Mouse (Mus musculus): ENCODE results near the gene Meis2. TPM values are rescaled to one million over a fixed set of nuclear protein-coding genes. Genes with fewer than 3 reads are reported as not detected.

Meis2 gene
- polyA plus RNA-seq, 1 experiment from 2014 or later = 13.1 TPM

- H3K27me3 ChIP-seq (replicated peaks; ENCODE audit: control insufficient read depth, insufficient read depth, low read length) = no peaks in the 10 kb centered on the region
- no peak overlapping the region for H3K4me3 ChIP-seq (ENCODE audit: low read depth, low read length)
- H3K9ac ChIP-seq (ENCODE audit: low read depth, low read length) = no peak overlapping the region
- H3K27ac ChIP-seq (ENCODE audit: low read depth, low read length) = no peak overlapping the region
- no peaks in the 10 kb centered on the region for H3K9me3 ChIP-seq (ENCODE audit: control insufficient read depth)
- TF ChIP-seq CTCF (IDR thresholded peaks at IDR 0.05; ENCODE audit: low read depth) = no peak
- ATAC-seq = no peak
- H3K4me1 ChIP-seq (replicated peaks; ENCODE audit: control insufficient read depth, insufficient read depth, low read length) = peaks cover 4% of the 10 kb centered on the region; the same call in 1 of the 2 replicates
- 65% methylated on average over 2 of the region's 2 CpGs for WGBS
- H3K4me2 ChIP-seq (replicated peaks; ENCODE audit: low read depth) = no peak overlapping the region
- no peaks in the 10 kb centered on the region for H3K36me3 ChIP-seq (ENCODE audit: control insufficient read depth, insufficient read depth)
Observed at GRCm38 (mm10) chr2:115895256-115895655, 170.4 kb downstream of the Meis2 start.

GRCm38 (mm10) chr2:115893113-115893512 lies 172.5 kb downstream of the Meis2 start:
- ATAC-seq = no peak
- no peak overlapping the region for H3K4me3 ChIP-seq (ENCODE audit: low read depth, low read length)

GRCm38 (mm10) chr2:115890715-115891114 lies 174.9 kb downstream of the Meis2 start:
- H3K4me1 ChIP-seq (replicated peaks; ENCODE audit: control insufficient read depth, insufficient read depth, low read length) = peaks cover under 1% of the 10 kb centered on the region; the same call in 1 of the 2 replicates
- ATAC-seq = no peak
- H3K36me3 ChIP-seq (ENCODE audit: control insufficient read depth, insufficient read depth) = no peaks in the 10 kb centered on the region; the same call in 1 of the 2 replicates
- H3K9me3 ChIP-seq (ENCODE audit: control insufficient read depth) = no peaks in the 10 kb centered on the region
- TF ChIP-seq CTCF (IDR thresholded peaks at IDR 0.05; ENCODE audit: low read depth) = no peak
- H3K9ac ChIP-seq (ENCODE audit: low read depth, low read length) = no peak overlapping the region
- 25% methylated on average over 2 of the region's 2 CpGs for WGBS
- no peak overlapping the region for H3K27ac ChIP-seq (ENCODE audit: low read depth, low read length)
- no peak overlapping the region for H3K4me3 ChIP-seq (ENCODE audit: low read depth, low read length)
- H3K4me2 ChIP-seq (replicated peaks; ENCODE audit: low read depth) = no peak overlapping the region
- H3K27me3 ChIP-seq (replicated peaks; ENCODE audit: control insufficient read depth, insufficient read depth, low read length) = no peaks in the 10 kb centered on the region

More at GRCm38 (mm10) chr2:115893113-115893512, 172.5 kb downstream of the Meis2 start:
- no peaks in the 10 kb centered on the region for H3K36me3 ChIP-seq (ENCODE audit: control insufficient read depth, insufficient read depth)
- 82% methylated on average over 6 of the region's 6 CpGs for WGBS
- H3K27me3 ChIP-seq (replicated peaks; ENCODE audit: control insufficient read depth, insufficient read depth, low read length) = no peaks in the 10 kb centered on the region
- no peak overlapping the region for H3K4me2 ChIP-seq (replicated peaks; ENCODE audit: low read depth)
- H3K27ac ChIP-seq (ENCODE audit: low read depth, low read length) = no peak overlapping the region
- TF ChIP-seq CTCF (IDR thresholded peaks at IDR 0.05; ENCODE audit: low read depth) = no peak
- no peak overlapping the region for H3K9ac ChIP-seq (ENCODE audit: low read depth, low read length)
- no peaks in the 10 kb centered on the region for H3K9me3 ChIP-seq (ENCODE audit: control insufficient read depth)
- peaks cover 4% of the 10 kb centered on the region; the same call in 1 of the 2 replicates for H3K4me1 ChIP-seq (replicated peaks; ENCODE audit: control insufficient read depth, insufficient read depth, low read length)

GRCm38 (mm10) chr2:115890030-115890429 lies 175.6 kb downstream of the Meis2 start:
- H3K4me2 ChIP-seq (replicated peaks; ENCODE audit: low read depth) = no peak overlapping the region
- no peaks in the 10 kb centered on the region for H3K9me3 ChIP-seq (ENCODE audit: control insufficient read depth)
- 86% methylated on average over 3 of the region's 3 CpGs for WGBS
- no peak overlapping the region for H3K27ac ChIP-seq (ENCODE audit: low read depth, low read length)
- no peak overlapping the region for H3K9ac ChIP-seq (ENCODE audit: low read depth, low read length)
- H3K27me3 ChIP-seq (replicated peaks; ENCODE audit: control insufficient read depth, insufficient read depth, low read length) = no peaks in the 10 kb centered on the region
- TF ChIP-seq CTCF (IDR thresholded peaks at IDR 0.05; ENCODE audit: low read depth) = no peak
- no peak overlapping the region for H3K4me3 ChIP-seq (ENCODE audit: low read depth, low read length)
- no peak for ATAC-seq
- no peaks in the 10 kb centered on the region; the same call in 1 of the 2 replicates for H3K36me3 ChIP-seq (ENCODE audit: control insufficient read depth, insufficient read depth)
- H3K4me1 ChIP-seq (replicated peaks; ENCODE audit: control insufficient read depth, insufficient read depth, low read length) = no peaks in the 10 kb centered on the region; the same call in 1 of the 2 replicates

GRCm38 (mm10) chr2:115889212-115889611 lies 176.4 kb downstream of the Meis2 start:
- no peak for ATAC-seq
- Histone ChIP-seq H3K36me3 (ENCODE audit: control insufficient read depth, insufficient read depth) (no peaks in the 10 kb centered on the region; the same call in 1 of the 2 replicates), H3K4me1 (replicated peaks; ENCODE audit: control insufficient read depth, insufficient read depth, low read length) (no peaks in the 10 kb centered on the region), H3K9ac (ENCODE audit: low read depth, low read length) (no peak overlapping the region), H3K4me3 (ENCODE audit: low read depth, low read length) (no peak overlapping the region), H3K4me2 (replicated peaks; ENCODE audit: low read depth) (no peak overlapping the region), H3K9me3 (ENCODE audit: control insufficient read depth) (no peaks in the 10 kb centered on the region), H3K27me3 (replicated peaks; ENCODE audit: control insufficient read depth, insufficient read depth, low read length) (no peaks in the 10 kb centered on the region), H3K27ac (ENCODE audit: low read depth, low read length) (no peak overlapping the region)
- TF ChIP-seq CTCF (IDR thresholded peaks at IDR 0.05; ENCODE audit: low read depth) = no peak
- 90% methylated on average over 4 of the region's 4 CpGs for WGBS

GRCm38 (mm10) chr2:115888336-115889077 lies 177.1 kb downstream of the Meis2 start:
- H3K4me3 ChIP-seq (ENCODE audit: low read depth, low read length) = no peak overlapping the region
- H3K36me3 ChIP-seq (ENCODE audit: control insufficient read depth, insufficient read depth) = no peaks in the 10 kb centered on the region; the same call in 1 of the 2 replicates
- no peaks in the 10 kb centered on the region for H3K27me3 ChIP-seq (replicated peaks; ENCODE audit: control insufficient read depth, insufficient read depth, low read length)
- no peaks in the 10 kb centered on the region for H3K4me1 ChIP-seq (replicated peaks; ENCODE audit: control insufficient read depth, insufficient read depth, low read length)
- no peak overlapping the region for H3K4me2 ChIP-seq (replicated peaks; ENCODE audit: low read depth)
- H3K27ac ChIP-seq (ENCODE audit: low read depth, low read length) = no peak overlapping the region
- no peak for ATAC-seq
- H3K9me3 ChIP-seq (ENCODE audit: control insufficient read depth) = no peaks in the 10 kb centered on the region
- WGBS = 44% methylated on average over 5 of the region's 5 CpGs
- TF ChIP-seq CTCF (IDR thresholded peaks at IDR 0.05; ENCODE audit: low read depth) = no peak
- no peak overlapping the region for H3K9ac ChIP-seq (ENCODE audit: low read depth, low read length)
